Mouse (Mus musculus) spleen, postnatal 4 days (tissue): Measurements from ENCODE around the gene Dync1i1.
"Not testable (repeated sequence)": the region's sequence is repeated elsewhere in the genome, so short reads cannot be mapped to it uniquely, and the experiment has no call there.

Source experiments
- DNase-seq, 2 experiments: peaks; one replicate each; pipeline ENCODE4 v3.0.0; 2022; ENCODE audit warnings: low spot score in 2 of 2

Gene Dync1i1

DNA sequence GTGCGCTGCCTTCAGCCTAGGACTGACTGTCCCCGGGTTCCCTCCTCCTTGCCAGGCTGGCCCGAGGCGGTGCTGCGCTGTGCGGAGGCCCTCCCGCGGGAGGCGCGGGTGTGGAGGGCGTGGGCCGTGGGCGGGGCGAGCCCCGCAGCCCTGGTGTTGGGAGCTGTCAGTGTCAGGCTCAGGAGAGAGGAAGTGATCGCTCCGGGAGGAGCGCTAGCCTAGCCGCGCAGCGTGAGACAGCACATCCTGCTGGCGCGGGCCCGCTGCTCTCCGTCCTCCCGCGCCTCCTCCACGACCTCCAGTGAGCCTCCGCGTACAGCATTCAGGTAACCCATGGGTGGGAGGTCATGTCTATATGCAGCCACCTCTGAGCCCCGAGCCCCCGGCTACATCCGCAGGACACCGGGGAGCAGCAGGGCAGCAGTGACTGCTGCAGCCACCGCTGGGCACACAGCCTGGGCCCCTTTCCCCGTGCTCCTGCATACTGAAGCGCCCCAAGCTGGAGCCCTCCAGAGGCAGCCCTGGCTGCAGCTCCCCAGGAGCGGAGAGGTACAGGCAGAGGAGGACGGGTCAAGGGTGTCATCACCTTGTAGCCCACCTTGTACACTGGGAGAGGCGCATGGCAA is at the start of gene Dync1i1:
TSS of gene Dync1i1 (plus strand) at position 29 of the 626 bp plus-strand sequence.
- no peak for DNase-seq

GRCm38 (mm10) chr6:5679738-5680137 is 45.7 kb upstream of the Dync1i1 start:
- DNase-seq: no peak

DNA sequence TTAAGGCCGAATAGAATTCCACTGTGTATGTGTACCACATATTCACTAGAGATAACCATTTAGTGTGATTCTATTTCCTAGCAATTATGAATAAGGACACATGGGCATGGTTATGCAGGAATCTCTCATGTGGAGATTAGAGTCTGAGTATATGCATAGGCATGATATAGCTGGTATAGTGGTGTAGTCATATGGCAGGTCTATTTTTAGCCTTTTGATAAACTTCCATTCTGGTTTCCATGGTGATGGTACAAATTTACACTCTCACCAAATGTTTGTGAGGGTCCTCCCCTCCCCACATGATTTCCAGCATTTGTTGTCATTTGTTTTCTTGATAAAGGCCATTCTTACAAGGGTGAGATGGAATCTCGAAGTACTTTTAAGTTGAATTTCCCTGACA is 23.6 kb upstream of the Dync1i1 start:
- DNase-seq: no peak

DNA sequence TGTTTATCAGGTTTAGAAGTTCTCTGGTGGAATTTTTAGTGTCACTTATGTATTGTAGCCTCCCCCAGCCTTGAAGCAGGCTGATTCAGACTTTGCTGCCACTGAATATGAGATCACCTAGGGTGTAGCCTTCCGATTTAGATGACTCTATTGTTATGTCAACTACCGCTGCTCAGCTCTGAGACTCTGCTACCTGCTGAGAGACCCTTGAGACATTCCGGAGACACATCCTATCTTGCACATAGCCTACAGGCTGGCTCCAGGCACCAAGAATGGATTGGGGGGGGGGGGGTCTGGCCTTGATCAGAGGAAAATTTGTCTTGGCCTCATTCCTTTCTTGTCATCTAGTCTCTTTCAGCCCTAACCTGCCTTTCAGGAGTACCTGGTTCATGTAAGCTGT is 17.5 kb upstream of the Dync1i1 start:
- DNase-seq: not testable (repeated sequence)

DNA sequence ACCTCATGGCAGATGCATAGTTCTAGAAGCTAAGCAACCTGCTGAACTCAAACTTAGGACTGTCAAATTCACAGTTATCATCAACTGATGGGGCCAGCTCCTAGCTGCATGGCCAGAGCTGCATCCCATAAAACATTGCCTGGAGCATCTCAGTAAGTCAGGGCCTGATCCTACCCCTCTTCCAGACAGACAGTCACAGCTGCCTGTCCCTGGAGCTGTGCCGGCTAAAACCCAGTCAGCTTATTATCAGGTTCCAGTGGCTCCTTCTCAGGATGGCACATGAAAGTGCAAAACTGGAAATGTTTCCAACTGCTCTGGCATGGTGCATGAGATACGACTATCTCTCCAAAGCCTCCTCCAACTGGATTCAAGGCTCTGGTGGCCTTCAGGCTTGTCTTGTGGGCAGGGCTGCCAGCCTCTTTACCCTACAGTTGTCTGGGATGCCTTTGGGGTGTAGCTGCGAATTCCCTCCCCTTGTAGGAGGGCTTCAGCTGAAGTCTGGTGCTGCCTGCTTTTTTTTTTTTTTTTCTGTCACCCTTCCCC is 15.3 kb upstream of the Dync1i1 start:
- no peak for DNase-seq

- no peak for DNase-seq
These were observed 12.8 kb upstream of the Dync1i1 start for GRCm38 (mm10) chr6:5712620-5713019.

- DNase-seq: no peak
These were observed 10.3 kb upstream of the Dync1i1 start for GRCm38 (mm10) chr6:5715101-5715618.

DNA sequence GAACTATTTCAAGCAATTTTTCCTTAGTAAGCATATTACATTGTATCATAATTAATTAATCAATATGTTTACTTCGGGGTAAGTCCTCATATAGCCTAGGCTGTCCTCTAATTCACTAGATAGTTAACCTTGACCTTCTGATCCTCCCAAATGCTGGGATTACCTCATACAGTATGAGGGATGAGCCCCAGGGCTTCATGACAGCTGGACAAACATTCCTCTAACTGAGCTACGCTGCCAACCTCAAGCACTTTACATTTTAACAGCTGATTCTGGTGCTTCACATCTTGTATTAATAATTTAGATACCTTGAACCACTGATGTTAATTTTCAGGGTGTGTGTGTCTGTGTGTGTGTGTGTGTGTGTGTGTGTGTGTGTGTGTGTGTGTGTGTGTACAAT is 6.5 kb upstream of the Dync1i1 start:
- no peak for DNase-seq

DNA sequence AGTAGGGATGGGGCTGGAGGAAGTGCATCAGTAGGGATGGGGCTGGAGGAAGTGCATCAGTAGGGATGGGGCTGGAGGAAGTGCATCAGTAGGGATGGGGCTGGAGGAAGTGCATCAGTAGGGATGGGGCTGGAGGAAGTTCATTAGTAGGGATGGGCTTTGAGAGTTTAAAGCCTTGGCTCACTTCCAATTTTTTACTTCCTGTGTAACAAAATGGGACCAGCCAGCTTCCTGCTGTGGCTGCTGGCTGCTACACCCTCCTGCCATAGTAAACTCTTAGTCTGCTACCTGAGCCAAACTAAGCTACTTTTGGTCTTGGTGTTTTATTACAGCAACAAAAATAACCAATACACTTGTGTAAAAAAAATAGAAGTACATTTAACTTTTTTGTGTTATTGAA is 4.7 kb upstream of the Dync1i1 start:
- not testable (repeated sequence) for DNase-seq

GRCm38 (mm10) chr6:5723986-5724385 is 1.5 kb upstream of the Dync1i1 start:
- DNase-seq: no peak

DNA sequence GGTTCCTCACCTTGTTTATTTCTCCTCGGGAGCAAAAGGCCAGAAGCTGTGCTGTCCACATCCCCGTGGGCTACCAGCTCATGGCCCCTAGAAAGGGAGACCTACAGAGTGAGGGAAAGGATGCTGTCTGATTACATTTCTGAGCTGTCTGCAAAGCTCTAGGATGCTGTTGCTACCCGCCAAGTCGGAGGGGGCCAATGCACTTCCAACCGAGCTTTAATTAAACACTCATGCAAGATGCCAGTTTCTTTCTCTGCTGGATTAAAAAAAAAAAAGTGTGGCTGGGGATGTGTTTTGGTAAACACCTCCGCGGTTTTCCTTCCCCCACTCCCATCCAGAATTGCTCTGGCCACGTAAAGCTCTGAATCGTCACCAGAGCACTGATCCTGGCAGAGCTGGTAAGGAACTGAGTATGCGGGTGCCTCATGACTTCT is 815 bp downstream of the Dync1i1 start:
- DNase-seq: no peak

- no peak for DNase-seq
These were observed 7.8 kb downstream of the Dync1i1 start for GRCm38 (mm10) chr6:5733217-5733616.

DNA sequence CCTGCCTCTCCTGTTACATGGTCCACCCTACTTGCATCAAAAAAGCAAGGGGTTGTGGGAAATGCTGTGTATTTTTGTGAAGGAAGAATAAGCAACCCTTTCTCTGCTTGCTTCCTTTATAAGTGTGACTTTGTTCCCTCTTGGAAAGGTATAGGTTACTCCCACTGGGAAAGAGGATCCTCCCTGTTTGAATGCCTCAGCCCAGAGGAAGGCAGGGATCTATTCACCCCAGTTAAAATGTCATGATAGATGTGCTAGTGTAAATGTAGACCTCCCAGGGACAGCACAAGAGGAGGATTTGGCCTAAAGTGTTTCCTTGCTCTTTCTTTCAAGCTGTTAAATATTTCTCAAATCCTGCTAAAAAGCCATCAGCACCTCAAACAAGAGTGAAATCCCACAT is 9.0 kb downstream of the Dync1i1 start:
- DNase-seq: no peak

GRCm38 (mm10) chr6:5734862-5735261 is 9.4 kb downstream of the Dync1i1 start:
- no peak for DNase-seq

DNA sequence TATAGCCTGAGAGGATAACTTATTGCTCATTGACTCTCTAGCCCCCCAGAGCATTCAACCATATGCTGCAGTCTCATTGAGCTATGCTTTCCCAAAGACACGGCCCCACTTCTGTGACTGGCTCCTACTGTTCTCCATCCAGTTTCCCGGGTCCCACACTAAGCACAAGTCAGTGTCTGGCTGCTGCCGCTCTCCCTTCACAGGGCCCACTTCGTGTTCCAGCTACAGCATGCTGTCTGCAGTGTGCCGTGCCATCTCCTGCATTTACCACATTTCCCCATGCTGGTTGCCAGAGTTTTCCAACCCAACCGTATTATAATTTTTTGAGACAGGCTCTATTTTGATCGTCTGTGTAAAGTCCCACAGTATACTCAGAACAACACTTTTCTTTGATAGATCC is 14.3 kb downstream of the Dync1i1 start:
- DNase-seq: no peak

- peak in 1 of 2 experiments; percentile 25 for DNase-seq
These were observed 16.1 kb downstream of the Dync1i1 start for GRCm38 (mm10) chr6:5741395-5742032.

GRCm38 (mm10) chr6:5750079-5750711 is 24.8 kb downstream of the Dync1i1 start:
- DNase-seq: no peak

DNA sequence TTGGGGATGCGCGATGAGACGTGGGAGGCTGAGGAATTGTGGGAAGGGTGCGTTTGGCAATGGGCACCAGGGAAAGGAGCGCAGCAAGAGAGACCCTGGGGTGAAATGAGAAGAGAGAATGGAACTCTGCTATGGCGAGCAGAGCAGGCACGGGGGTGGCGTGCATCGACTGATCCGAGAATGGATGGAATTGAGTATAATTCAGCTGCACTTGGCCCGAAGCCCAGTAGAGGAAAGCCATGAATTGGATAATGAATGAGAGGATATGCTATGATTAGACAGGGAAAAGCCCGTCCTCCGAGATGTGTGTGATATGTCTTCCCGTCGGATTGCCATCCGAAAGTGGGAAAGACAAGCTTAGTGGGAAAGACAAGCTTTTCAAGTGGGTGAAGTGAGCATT is 26.7 kb downstream of the Dync1i1 start:
- peak in 1 of 2 experiments; percentile 45 for DNase-seq

DNA sequence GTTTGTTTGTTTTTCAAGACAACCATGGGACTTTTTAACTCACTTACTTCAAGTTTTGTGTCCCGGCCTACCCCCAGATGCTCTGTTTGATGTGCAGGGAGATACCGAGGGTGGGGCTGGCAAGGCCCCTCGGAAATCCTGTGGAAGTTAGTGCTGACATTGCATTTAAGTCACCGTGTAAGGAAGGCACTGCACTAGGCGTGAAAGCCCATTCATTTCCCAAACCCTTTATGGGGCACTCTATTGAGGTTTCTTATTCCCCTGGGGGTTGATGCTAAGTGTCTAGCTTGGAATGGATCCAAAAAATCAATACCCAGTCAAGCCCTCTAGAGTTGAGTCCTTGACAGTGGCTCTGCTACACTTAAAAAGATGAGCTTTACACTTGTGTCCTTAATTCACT is 27.2 kb downstream of the Dync1i1 start:
- peak in 1 of 2 experiments; percentile 35 for DNase-seq

- no peak for DNase-seq
These were observed 31.2 kb downstream of the Dync1i1 start for GRCm38 (mm10) chr6:5756509-5757130.

GRCm38 (mm10) chr6:5762943-5763342 is 37.5 kb downstream of the Dync1i1 start:
- no peak for DNase-seq

DNA sequence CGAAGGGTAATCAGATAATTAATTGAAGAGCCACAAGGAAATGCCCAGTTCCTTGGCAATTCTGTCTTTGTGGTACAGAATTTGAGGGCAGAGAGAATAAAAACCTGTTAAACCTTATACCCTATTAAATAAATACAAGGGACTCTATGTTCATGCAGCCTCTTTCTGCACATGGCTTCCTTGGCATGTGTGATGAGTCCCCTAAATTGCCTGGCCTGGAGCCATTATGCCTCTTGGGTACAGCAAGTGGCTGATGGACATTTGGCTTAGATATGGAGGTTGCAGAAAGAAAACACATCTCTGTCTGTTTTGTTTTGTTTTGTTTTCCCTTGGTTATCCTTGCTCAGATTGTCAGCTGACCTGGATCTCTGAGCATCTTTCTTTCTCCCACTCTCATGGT is 43.1 kb downstream of the Dync1i1 start:
- no peak for DNase-seq
